Mouse (Mus musculus) liver, postnatal 0 days (tissue): ENCODE data around the gene Wdsub1. TPM values are rescaled to one million over a fixed set of nuclear protein-coding genes. Genes with fewer than 3 reads are reported as not detected.

Experiments used
- ATAC-seq: fragments of 200-750 bp; cut with Nextera tagmentation; 2 replicates; pipeline ENCODE4 v1.8.0; 2017; ENCODE audit warnings: mild to moderate bottlenecking, moderate library complexity
- DNase-seq: peaks from one replicate; pipeline ENCODE4 v3.0.0-alpha.2; 2016
- H3K27ac ChIP-seq: fragments of 300-500 bp; sonication (generic); 2 replicates; pipeline ENCODE4 v1.5.1; 2014; ENCODE audit warnings: antibody characterized with exemption, moderate library complexity, mild to moderate bottlenecking, low read depth
- H3K27me3 ChIP-seq: fragments of 300-500 bp; sonication (generic); 2 replicates; pipeline ENCODE4 v1.6.1; 2014; ENCODE audit warnings: low read length, control low read depth, mixed read lengths; ENCODE audit not compliant: insufficient read depth
- H3K36me3 ChIP-seq: fragments of 300-500 bp; sonication (generic); replicated peaks from 2 replicates; pipeline ENCODE4 v1.6.1; 2014; ENCODE audit warnings: mild to moderate bottlenecking, control low read depth, low read length, moderate library complexity, mixed read lengths; ENCODE audit not compliant: insufficient read depth
- H3K4me1 ChIP-seq: fragments of 300-500 bp; sonication (generic); 2 replicates; pipeline ENCODE4 v1.6.1; 2014; ENCODE audit warnings: antibody characterized with exemption, mild to moderate bottlenecking, control low read depth; ENCODE audit not compliant: insufficient read depth
- H3K4me2 ChIP-seq: fragments of 300-500 bp; sonication (generic); 2 replicates; pipeline ENCODE4 v1.6.1; 2014; ENCODE audit warnings: low read depth, mild to moderate bottlenecking, low read length, moderate library complexity, mixed read lengths
- H3K4me3 ChIP-seq: fragments of 300-500 bp; sonication (generic); 2 replicates; pipeline ENCODE4 v1.5.1; 2014; ENCODE audit warnings: low read depth, low read length
- H3K9ac ChIP-seq: fragments of 300-500 bp; sonication (generic); replicated peaks from 2 replicates; pipeline ENCODE4 v1.6.1; 2014; ENCODE audit warnings: mild to moderate bottlenecking, moderate library complexity
- H3K9me3 ChIP-seq: fragments of 300-500 bp; sonication (generic); 2 replicates; pipeline ENCODE4 v1.6.1; 2016; ENCODE audit warnings: mild to moderate bottlenecking, control low read depth, low read length, mixed read lengths
- CTCF ChIP-seq: sonication (generic); IDR thresholded peaks from 2 replicates; pipeline ENCODE4 v1.5.1; 2016; ENCODE audit warnings: antibody characterized with exemption, low read depth
- EP300 ChIP-seq: IDR thresholded peaks from 2 replicates; pipeline ENCODE4 v1.6.1; 2016; ENCODE audit warnings: antibody characterized with exemption, low read depth, mild to moderate bottlenecking
- WGBS: fragments of 180-500 bp; shearing (Covaris S2); extraction: QIAGEN DNeasy Blood & Tissue Kit; methylation state at CpG from one replicate; pipeline ENCODE4 v1.1.7; 2014; ENCODE audit not compliant: insufficient replicate concordance; 5-methylcytosine and 5-hydroxymethylcytosine counted together
- polyA plus RNA-seq: library from polyadenylated mRNA; unstranded; fragments of >200 nt; fragmentation: Nextera tagmentation; extraction: Ambion mirVana; gene quantifications from 2 replicates; pipeline ENCODE4 v1.2.1, GENCODE M21; 2015

Gene Wdsub1
- polyA plus RNA-seq, 1 experiment from 2014 or later = 8.3 TPM

GRCm38 (mm10) chr2:59840191-59840590 lies 42.2 kb downstream of the Wdsub1 start:
- H3K27ac ChIP-seq = no peak overlapping the region
- TF ChIP-seq EP300 (no peak), CTCF (no peak)
- H3K36me3 ChIP-seq = peaks cover 27% of the 10 kb centered on the region
- DNase-seq (no peak), ATAC-seq (no peak)
- no peak overlapping the region for H3K4me2 ChIP-seq
- no peak overlapping the region for H3K9ac ChIP-seq
- no peak overlapping the region for H3K4me3 ChIP-seq
- H3K4me1 ChIP-seq = peaks cover 2% of the 10 kb centered on the region; the same call in 1 of the 2 replicates
- WGBS = 82% methylated on average over 4 of the region's 4 CpGs
- H3K27me3 ChIP-seq = no peaks in the 10 kb centered on the region
- no peaks in the 10 kb centered on the region for H3K9me3 ChIP-seq

GRCm38 (mm10) chr2:59839755-59840154 lies 42.6 kb downstream of the Wdsub1 start:
- DNase-seq (no peak), ATAC-seq (no peak)
- Histone ChIP-seq H3K27ac (no peak overlapping the region), H3K4me1 (peaks cover 2% of the 10 kb centered on the region; the same call in 1 of the 2 replicates), H3K36me3 (peaks cover 26% of the 10 kb centered on the region), H3K9ac (no peak overlapping the region), H3K4me3 (no peak overlapping the region), H3K4me2 (no peak overlapping the region), H3K9me3 (no peaks in the 10 kb centered on the region), H3K27me3 (no peaks in the 10 kb centered on the region)
- TF ChIP-seq CTCF = no peak
- TF ChIP-seq EP300 = no peak
- 74% methylated on average over 2 of the region's 2 CpGs for WGBS

GRCm38 (mm10) chr2:59838825-59839224 lies 43.6 kb downstream of the Wdsub1 start:
- TF ChIP-seq CTCF = no peak
- no peak; the same call in 1 of the 2 replicates for TF ChIP-seq EP300
- H3K9ac ChIP-seq = no peak overlapping the region
- peaks cover 23% of the 10 kb centered on the region for H3K36me3 ChIP-seq
- no peak overlapping the region for H3K4me2 ChIP-seq
- H3K9me3 ChIP-seq = no peaks in the 10 kb centered on the region
- peak; percentile 30; the same call in 1 of the 2 replicates for ATAC-seq
- no peak overlapping the region for H3K27ac ChIP-seq
- DNase-seq = no peak
- H3K4me3 ChIP-seq = no peak overlapping the region
- WGBS = 63% methylated on average over 8 of the region's 8 CpGs
- no peaks in the 10 kb centered on the region for H3K27me3 ChIP-seq
- H3K4me1 ChIP-seq = peaks cover 2% of the 10 kb centered on the region; the same call in 1 of the 2 replicates

- 82% methylated on average over 7 of the region's 7 CpGs for WGBS
- no peak for DNase-seq
- H3K4me1 ChIP-seq = no peaks in the 10 kb centered on the region
Measured at GRCm38 (mm10) chr2:59831831-59832230, 50.6 kb downstream of the Wdsub1 start.

GRCm38 (mm10) chr2:59830940-59831339 lies 51.5 kb downstream of the Wdsub1 start:
- no peak overlapping the region for H3K4me2 ChIP-seq
- ATAC-seq (no peak), DNase-seq (no peak)
- no peak overlapping the region for H3K9ac ChIP-seq
- no peak overlapping the region for H3K27ac ChIP-seq
- TF ChIP-seq CTCF = no peak
- no peak for TF ChIP-seq EP300
- WGBS = 77% methylated on average over 5 of the region's 5 CpGs
- no peak overlapping the region for H3K4me3 ChIP-seq
- H3K36me3 ChIP-seq = no peaks in the 10 kb centered on the region; the same call in 1 of the 2 replicates
- no peaks in the 10 kb centered on the region for H3K9me3 ChIP-seq
- no peaks in the 10 kb centered on the region for H3K27me3 ChIP-seq
- H3K4me1 ChIP-seq = no peaks in the 10 kb centered on the region

More at GRCm38 (mm10) chr2:59831831-59832230, 50.6 kb downstream of the Wdsub1 start:
- ATAC-seq = no peak
- Histone ChIP-seq H3K36me3 (peaks cover 6% of the 10 kb centered on the region), H3K27me3 (no peaks in the 10 kb centered on the region), H3K4me2 (no peak overlapping the region), H3K9ac (no peak overlapping the region), H3K27ac (no peak overlapping the region), H3K9me3 (no peaks in the 10 kb centered on the region), H3K4me3 (no peak overlapping the region)
- TF ChIP-seq EP300 = no peak

GRCm38 (mm10) chr2:59830151-59830550 lies 52.2 kb downstream of the Wdsub1 start:
- Histone ChIP-seq H3K9ac (no peak overlapping the region), H3K9me3 (no peaks in the 10 kb centered on the region), H3K36me3 (no peaks in the 10 kb centered on the region; the same call in 1 of the 2 replicates), H3K27me3 (no peaks in the 10 kb centered on the region), H3K4me2 (no peak overlapping the region), H3K4me3 (no peak overlapping the region), H3K4me1 (no peaks in the 10 kb centered on the region), H3K27ac (no peak overlapping the region)
- 28% methylated on average over 9 of the region's 9 CpGs for WGBS
- TF ChIP-seq EP300 (no peak), CTCF (peak; percentile 58)
- DNase-seq (no peak), ATAC-seq (peak; percentile 25; the same call in 1 of the 2 replicates)
